Mouse (Mus musculus) erythroid progenitor cell, adult 5-6 weeks (primary cell): ENCODE measurements around the gene Ppp2r2c. TPM values are rescaled to one million over a fixed set of nuclear protein-coding genes. Genes with fewer than 3 reads are reported as not detected.
"Not testable (repeated sequence)": the region's sequence is repeated elsewhere in the genome, so short reads cannot be mapped to it uniquely, and the experiment has no call there.

Experiments
- ATAC-seq: replicated peaks from 2 replicates; pipeline ENCODE4 v1.8.0; 2016; ENCODE audit warnings: moderate number of reproducible peaks, mild to moderate bottlenecking, moderate TSS enrichment, inconsistent platforms; ENCODE audit not compliant: poor library complexity, low FRiP score, severe bottlenecking
- total RNA-seq, 2 experiments: library from RNA; stranded (forward) in 1 of 2; stranded (reverse) in 1 of 2; fragments of 150-400 nt in 1 of 2; fragments of 186-747, 209-891 nt in 1 of 2; gene quantifications; 2 replicates each; pipeline versions ENCODE4 v1.2.3 to v1.2.4; 2015 to 2017; ENCODE audit warnings: low replicate concordance in 2 of 2

The Ppp2r2c gene
- total RNA-seq, 2 experiments from 2014 or later: not detected

- no peak for ATAC-seq
Observed at GRCm38 (mm10) chr5:36920072-36920471, 51.8 kb downstream of the Ppp2r2c start.

- no peak for ATAC-seq
Observed at GRCm38 (mm10) chr5:36921871-36922270, 53.6 kb downstream of the Ppp2r2c start.

DNA sequence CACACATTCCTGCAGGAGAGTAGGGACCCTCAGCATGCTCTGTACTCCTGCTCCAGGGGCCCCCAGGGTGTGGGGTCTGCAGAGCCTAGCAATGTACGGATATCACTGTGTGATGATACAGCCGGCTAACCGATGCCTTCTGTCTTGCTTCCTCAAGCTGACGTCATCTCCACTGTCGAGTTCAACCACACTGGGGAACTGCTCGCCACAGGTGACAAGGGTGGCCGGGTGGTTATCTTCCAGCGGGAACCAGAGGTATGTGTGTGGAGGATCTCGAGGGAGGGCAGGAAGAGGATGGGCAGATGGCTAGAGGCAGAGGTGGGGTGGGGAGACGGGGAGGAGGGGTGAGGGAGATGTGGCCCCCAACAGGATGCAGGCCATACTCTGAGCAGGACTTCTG lies 54.5 kb downstream of the Ppp2r2c start:
- ATAC-seq: no peak

DNA sequence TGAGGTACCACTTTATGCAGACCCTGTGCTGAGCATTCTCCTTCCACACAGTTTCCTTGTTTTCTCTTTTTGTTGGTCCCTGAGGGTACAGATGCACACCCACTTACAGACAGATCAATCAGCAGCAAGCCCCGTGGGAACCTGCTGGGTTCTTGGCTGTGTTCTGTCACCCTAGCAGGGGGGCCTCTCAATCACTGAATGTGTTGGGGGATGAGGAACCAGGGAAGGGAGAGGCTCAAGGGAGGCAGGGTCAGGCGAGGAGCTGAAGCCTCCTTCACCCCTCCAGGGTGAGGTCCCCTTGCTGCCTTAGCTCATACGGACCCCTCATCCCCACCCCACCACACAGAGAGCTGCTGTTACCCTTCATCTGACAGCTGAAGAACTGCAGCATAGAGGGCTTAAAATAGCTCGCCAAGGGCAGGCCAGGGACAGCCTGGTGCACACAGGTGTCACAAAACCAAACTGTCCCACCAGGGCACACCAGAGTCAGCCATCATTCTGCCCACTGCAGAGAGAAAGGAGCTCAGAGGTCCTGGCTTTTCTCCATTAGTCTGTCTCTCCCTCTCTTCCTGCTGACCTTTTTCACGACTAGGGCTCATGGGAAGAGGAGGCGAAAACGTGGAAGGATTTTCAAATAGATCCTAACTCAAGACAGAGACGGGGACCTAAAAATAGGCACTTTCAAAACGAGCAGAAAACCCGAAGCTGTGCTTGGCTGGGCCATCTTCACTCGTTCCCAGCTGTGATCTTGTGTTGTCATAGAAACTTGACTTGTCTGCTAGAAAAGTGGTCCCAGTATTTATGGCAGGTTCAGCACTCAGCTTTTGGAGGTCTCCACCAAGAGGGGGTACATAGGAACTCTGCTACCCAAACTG lies 55.8 kb downstream of the Ppp2r2c start:
- no peak for ATAC-seq

DNA sequence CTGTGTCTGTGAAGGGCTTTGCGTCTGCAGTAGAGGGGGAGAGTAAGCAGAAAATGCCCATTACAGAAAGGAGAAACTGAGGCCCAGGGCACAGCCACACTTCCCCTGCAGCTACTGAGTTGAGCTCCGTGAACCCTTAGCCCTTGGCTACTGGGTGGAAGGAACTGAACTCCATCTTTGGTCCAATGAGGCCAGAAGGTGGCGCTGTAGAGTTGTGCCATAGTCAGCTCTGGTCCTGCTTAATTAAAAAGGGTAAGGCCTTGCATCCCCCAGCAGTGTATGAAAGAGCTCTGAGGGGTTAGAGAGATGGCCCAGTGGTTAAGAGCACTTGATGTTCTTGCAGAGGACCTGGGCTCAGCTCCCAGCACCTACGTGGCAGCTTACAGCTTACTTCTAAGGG lies 60.4 kb downstream of the Ppp2r2c start:
- no peak for ATAC-seq

GRCm38 (mm10) chr5:36929376-36929775 lies 61.1 kb downstream of the Ppp2r2c start:
- ATAC-seq: no peak

DNA sequence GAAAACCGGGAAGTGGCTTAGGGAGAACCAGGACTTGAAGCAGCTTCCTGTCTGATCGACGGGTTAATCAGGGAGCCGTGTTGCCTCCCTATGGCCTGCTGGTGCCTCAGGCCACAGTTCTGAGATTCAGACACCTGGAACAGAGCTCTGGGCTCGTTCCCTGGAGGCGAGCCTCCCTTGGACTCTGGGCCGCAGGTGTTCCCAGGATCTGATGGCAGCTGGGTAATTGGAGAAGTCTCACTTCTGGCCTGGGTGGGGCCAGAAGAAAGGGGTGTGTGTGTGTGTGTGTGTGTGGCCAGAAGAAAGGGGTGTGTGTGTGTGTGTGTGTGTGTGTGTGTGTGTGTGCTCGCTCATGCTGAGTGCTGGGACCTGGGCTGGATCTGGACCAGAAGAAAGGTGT lies 65.1 kb downstream of the Ppp2r2c start:
- ATAC-seq: no peak

DNA sequence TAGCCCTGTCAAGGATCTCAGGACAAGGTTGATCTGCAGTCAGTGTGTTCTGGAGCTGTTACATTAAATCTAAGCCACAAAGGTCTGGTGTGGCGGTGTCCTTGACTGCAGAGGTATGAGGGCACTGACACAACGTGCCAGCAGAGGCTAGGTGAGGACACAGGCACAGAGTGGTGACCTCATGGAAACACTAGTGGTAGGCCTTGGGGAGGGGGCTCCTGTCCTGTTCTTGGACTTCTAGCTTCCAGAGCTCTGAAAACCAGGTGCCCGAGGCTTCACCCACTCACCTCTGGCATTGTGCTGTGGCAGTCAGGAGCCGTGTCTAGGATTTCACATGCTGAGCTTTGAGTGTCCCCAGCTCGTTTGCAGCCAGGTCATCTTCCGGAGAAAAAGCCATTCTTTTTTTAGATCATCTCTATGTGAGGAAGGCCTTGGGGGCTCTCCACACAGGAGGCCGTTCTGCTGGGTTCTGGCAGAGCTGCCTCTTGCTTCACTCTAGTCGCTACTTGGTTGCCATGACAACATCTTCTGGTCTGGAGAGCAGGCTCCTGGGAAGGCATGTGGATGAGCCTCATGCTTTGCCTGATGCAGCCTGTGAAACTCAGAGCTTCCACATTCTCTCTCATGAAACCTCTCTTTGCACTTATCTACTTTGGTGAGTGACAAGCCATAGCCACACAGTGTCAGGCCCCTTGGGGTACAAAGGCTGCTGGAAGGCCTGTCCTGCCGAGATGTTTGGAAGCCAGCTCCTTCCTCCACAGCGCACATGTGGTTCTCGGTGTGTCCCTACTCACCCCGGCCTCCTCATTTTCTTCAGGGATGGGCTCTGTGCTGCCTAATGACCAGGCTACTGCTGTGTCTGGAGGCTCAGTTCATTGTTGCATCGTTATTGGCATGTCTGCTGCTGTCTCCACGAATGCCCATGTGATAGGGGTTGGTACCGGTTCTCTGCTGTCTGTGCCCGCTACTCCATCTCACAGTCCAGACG lies 67.5 kb downstream of the Ppp2r2c start:
- no peak for ATAC-seq

GRCm38 (mm10) chr5:36936548-36936947 lies 68.2 kb downstream of the Ppp2r2c start:
- no peak for ATAC-seq

GRCm38 (mm10) chr5:36938021-36938420 lies 69.7 kb downstream of the Ppp2r2c start:
- no peak for ATAC-seq

DNA sequence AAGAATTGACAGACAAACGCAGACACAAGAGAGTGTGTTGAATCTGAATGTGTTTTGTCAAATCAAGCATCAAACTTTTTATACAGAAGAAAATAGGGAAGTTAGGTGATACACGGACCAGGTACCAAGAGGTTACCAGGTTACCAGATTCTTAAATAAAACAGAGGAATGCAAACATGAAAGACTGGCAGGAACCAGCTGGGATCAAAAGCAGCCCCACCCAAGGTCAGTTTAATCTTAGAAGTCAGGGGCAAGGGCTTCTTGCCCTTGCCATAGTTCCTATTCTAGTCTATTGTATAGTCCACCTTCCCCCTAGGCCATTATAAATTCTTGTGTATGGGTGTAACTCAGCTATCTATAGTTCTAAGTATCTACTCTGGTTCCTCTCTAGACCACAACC lies 70.7 kb downstream of the Ppp2r2c start:
- ATAC-seq: not testable (repeated sequence)

DNA sequence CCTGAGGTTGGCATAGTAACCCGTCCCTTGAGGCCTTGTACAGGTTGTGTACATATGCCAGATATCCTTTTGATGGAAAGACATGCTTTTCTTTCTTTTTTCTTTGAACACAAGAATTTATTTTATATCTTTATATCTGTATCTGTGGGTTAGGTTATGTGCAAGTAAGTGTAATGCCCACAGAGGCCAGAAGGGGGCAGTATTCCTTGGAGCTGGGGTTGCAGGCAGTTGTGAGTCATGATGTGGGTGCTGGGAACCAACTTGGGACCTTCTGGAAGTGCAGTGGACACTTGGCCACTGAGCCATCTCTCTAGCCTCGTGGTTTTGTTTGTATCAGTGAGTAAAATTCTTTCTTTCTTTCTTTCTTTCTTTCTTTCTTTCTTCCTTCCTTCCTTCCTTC lies 74.1 kb downstream of the Ppp2r2c start:
- no peak for ATAC-seq

DNA sequence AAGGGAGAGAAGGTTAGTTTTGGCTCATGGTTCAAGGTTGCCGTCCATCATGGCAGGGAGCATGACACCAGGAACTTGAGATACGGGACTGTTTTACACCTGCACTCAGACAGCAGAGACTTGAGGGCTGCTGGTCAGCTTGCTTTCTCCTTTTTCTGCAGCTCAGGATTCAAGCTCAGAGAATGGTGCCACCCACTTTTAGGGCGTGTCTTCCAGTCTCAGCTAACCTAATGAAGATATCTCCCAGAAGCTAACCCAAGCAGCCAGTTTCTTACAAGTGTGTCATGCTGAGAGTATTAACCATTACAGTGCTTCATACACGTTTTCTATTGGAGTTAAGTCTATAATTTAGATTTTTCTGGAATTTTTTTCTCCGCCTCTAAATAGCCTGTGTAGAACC lies 76.2 kb downstream of the Ppp2r2c start:
- no peak for ATAC-seq

DNA sequence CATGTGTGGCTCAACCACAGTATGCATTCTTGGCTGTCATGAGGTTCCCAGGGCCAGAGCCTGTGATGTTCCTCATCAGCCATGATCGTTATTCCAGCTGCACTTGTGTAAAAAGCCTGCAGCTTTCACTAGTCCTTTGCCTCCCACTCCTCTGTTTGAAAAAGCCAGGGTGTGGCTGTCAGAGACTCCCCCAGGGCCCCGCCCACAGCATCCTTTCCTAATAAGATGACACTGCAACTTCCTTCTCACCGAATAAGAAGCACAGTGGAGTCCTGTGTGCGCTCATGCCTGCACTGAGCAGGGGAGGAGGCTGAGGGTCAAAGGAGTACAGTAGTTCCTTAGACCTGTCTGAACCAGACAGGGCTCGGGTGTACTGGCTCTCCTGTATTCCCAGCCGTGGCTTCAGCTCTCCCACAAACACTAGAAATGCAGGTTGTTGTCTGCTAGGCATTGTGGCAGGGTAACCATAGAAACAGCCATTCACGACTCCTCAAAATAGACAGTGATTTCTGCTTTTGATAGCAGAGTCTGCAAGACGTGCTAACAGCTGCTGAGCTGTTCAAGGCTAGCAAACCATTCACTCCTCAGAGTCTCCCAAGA lies 76.9 kb downstream of the Ppp2r2c start:
- no peak for ATAC-seq

DNA sequence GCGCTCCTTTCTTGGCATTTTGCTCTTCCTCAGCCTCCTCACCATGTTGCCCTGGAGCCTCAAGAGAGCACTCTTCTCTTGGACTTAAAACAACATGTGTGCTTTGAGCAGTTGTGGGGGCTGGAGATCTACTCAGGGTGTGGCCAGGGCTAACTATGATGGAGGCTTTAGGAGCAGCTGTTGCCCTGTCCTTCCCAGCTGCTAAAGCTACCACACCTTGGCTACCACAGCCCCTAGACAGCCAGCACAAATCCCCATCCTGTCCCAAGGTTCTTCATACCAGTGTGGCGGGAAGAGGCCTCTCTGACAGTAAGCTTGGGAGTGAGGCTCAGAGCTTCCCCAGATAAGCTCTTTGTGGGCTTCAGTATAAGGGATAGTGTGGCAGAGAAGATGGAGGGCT lies 77.4 kb downstream of the Ppp2r2c start:
- ATAC-seq: no peak

DNA sequence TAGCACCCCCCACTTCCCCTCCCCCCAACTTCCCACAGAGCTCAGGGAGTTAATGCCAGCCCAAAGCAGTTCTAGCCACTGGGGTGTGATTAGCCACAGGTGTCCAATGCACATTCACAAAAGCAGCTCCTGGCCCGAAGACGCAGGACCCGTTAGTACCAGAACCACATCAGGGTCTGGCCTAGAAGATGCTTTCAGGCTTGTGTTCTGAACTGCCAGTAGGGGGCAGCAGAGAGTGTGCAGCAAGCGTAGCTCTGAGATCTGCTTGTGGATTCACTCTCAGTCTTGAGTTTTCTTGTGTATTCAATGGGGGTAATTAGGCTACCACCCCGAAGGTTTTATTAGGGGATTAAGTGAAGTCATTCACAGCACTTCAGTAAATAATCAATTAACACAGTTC lies 78.1 kb downstream of the Ppp2r2c start:
- ATAC-seq: no peak

DNA sequence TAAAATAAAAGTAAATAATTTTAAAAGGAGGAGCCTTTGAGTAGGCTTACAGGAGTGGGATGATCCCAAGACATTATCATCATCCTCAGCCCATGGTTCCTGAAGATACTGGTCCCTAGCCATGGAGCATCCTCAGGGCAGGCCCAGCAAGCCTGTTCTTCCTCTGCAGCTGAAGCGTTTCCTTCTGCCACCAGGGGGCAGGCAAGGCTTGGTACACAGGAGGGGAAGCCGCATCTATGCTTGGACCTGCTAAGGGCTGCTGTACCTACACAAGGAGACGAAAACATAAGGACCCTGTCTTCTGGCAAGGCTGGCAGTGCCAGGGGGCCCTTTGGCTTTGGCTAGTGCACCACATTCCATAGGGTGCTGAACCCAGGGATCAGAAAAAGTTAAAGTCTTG lies 80.5 kb downstream of the Ppp2r2c start:
- no peak for ATAC-seq

- ATAC-seq: no peak
Observed at GRCm38 (mm10) chr5:36950871-36951270, 82.6 kb downstream of the Ppp2r2c start.

- ATAC-seq: no peak
Observed at GRCm38 (mm10) chr5:36952311-36952710, 84.0 kb downstream of the Ppp2r2c start.

DNA sequence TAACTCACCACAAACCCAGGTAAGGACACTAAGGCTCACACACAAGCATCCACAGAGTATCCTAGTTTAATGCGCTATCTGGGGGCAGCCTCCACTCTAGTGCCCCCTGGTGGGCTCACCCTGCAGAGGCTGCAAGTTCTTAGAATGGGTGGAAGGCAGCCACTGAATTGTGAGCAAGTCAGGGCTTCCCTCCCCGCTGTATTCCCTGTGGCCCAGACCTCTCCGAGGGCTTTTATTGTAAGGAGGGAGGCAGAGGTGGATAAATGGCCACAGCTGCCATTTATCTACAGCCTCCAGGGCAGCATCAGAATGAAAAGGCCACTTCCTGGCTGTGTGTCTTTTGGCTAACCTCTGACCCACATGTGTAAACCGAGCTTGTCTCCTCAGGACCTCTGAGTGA lies 87.1 kb downstream of the Ppp2r2c start:
- no peak for ATAC-seq
